Mouse (Mus musculus) neural tube, embryonic 12.5 days (tissue): ENCODE results near the gene Ppp1r18. TPM values are rescaled to one million over a fixed set of nuclear protein-coding genes. Genes with fewer than 3 reads are reported as not detected.

Experiments used
- ATAC-seq: fragments of 200-750 bp; cut with Nextera tagmentation; 2 replicates; pipeline ENCODE4 v1.8.0; 2017; ENCODE audit warnings: low read depth, mild to moderate bottlenecking, moderate TSS enrichment, moderate library complexity; ENCODE audit not compliant: low FRiP score
- H3K27ac ChIP-seq: fragments of 300-500 bp; sonication (generic); 2 replicates; pipeline ENCODE4 v1.5.1; 2016
- H3K27me3 ChIP-seq: fragments of 300-500 bp; sonication (generic); replicated peaks from 2 replicates; pipeline ENCODE4 v1.6.1; 2016; ENCODE audit warnings: mild to moderate bottlenecking
- H3K36me3 ChIP-seq: fragments of 300-500 bp; sonication (generic); 2 replicates; pipeline ENCODE4 v1.6.1; 2016; ENCODE audit warnings: mild to moderate bottlenecking
- H3K4me1 ChIP-seq: fragments of 300-500 bp; sonication (generic); 2 replicates; pipeline ENCODE4 v1.6.1; 2016
- H3K4me2 ChIP-seq: fragments of 300-500 bp; sonication (generic); replicated peaks from 2 replicates; pipeline ENCODE4 v1.6.1; 2016; ENCODE audit warnings: mild to moderate bottlenecking
- H3K4me3 ChIP-seq: fragments of 300-500 bp; sonication (generic); 2 replicates; pipeline ENCODE4 v1.5.1; 2016
- H3K9ac ChIP-seq: fragments of 300-500 bp; sonication (generic); 2 replicates; pipeline ENCODE4 v1.6.1; 2016; ENCODE audit warnings: mild to moderate bottlenecking
- H3K9me3 ChIP-seq: fragments of 300-500 bp; sonication (generic); 2 replicates; pipeline ENCODE4 v1.6.1; 2016; ENCODE audit warnings: mild to moderate bottlenecking
- WGBS: fragments of 180-500 bp; shearing (Covaris S2); methylation state at CpG from one replicate; pipeline ENCODE4 v1.1.7; 2016; 5-methylcytosine and 5-hydroxymethylcytosine counted together
- polyA plus RNA-seq: library from polyadenylated mRNA; unstranded; fragments of >200 nt; fragmentation: Nextera tagmentation; extraction: Ambion mirVana; gene quantifications from 2 replicates; pipeline ENCODE4 v1.2.1, GENCODE M21; 2016

Gene Ppp1r18
- polyA plus RNA-seq, 1 experiment from 2014 or later, result 34.6 TPM

DNA sequence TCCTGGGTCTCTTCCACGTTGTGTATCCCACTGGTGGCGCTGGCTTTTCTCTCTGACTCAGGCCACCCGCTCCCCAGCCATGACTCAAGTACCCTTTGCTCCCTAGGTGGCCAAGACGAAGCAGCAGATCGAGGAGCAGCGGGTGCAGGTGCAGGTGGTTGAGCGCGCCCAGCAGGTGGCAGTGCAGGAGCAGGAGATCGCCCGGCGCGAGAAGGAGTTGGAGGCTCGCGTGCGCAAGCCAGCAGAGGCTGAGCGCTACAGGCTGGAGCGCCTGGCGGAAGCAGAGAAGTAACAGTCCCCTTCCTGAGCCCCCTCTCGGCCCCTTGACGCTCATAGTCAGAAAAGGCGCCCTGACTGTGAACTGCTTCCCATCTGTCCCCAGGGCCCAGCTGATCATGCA, 35.7 kb upstream of the Ppp1r18 start:
- WGBS, result 2% methylated on average over 21 of the region's 21 CpGs
- Histone ChIP-seq H3K36me3 (peaks cover 49% of the 10 kb centered on the region), H3K4me2 (peak overlapping the region; percentile 35), H3K9ac (no peak overlapping the region), H3K27ac (no peak overlapping the region), H3K27me3 (no peaks in the 10 kb centered on the region), H3K9me3 (no peaks in the 10 kb centered on the region), H3K4me1 (peaks cover 27% of the 10 kb centered on the region), H3K4me3 (no peak overlapping the region)
- peak; percentile 61 for ATAC-seq

DNA sequence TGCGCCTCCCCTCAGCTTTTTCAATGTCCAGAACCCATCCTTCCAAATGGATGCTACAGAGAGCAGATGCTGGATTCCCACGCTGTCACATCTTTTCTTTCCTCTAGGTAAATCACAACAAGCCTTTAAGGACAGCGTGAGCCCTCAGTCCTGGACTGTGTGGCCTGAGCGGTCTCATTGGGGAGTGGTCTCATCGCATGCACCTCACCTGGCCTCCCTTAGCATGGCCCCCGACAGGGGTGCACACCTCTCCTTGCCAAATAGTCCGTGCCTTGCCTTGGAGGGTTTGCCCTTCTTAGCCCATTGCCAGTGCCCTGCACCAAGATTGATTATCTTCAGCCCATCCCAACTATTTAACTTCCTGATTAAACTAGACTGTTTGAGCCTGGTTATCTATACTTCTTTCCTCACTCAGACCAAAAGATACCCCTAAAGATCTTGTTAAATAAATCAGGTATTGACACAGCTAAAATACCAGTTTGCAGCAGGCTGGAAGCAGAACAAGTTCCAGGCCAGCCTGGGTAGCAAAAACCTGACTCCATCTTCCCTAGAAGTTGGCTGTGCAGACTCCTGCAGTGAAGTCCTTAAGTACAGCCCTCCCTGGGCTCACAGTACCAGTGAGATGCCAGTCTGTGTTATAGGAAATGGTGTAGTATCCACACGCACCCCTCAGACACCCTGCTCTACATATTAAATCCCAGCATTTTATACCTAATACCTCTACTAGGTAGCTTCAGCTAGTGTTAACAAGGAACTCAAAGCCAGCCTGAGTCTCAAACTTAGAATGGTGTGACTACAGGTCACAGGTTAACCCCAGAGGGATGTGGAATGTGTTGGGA, 32.8 kb upstream of the Ppp1r18 start:
- H3K36me3 ChIP-seq, result peaks cover 49% of the 10 kb centered on the region
- 61% methylated on average over 8 of the region's 8 CpGs for WGBS
- H3K9me3 ChIP-seq, result no peaks in the 10 kb centered on the region
- no peak overlapping the region for H3K9ac ChIP-seq
- peaks cover 42% of the 10 kb centered on the region for H3K4me1 ChIP-seq
- H3K27me3 ChIP-seq, result no peaks in the 10 kb centered on the region
- H3K4me3 ChIP-seq, result no peak overlapping the region
- H3K4me2 ChIP-seq, result no peak overlapping the region
- no peak overlapping the region for H3K27ac ChIP-seq
- no peak for ATAC-seq

DNA sequence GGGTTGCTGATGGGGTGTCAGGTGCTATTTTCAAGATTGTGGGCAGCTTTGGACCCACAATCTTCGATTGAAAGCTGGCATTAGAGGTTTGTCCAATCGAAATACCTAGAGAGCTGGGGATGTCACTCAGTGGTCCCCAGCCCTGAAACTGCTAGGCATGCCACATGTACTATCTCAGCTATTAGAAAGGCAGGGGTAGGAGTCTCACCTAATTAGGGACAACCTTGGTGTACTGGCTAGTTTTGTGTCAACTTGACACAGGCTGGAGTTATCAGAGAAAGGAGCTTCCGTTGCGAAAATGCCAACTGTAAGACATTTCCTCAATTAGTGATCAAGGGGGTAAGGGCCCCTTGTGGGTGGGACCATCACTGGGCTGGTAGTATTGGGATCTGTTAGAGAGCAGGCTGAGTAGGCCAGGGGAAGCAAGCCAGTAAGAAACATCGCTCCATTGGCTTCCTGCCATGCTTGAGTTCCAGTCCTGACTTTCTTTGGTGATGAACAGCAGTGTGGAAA, 32.1 kb upstream of the Ppp1r18 start:
- H3K36me3 ChIP-seq, result peaks cover 42% of the 10 kb centered on the region
- H3K27ac ChIP-seq, result no peak overlapping the region
- 23% methylated on average over 5 of the region's 5 CpGs for WGBS
- no peak for ATAC-seq
- H3K4me2 ChIP-seq, result 0 out of 2 replicates have a peak overlapping the region, but pooled peaks have one; percentile 89
- H3K4me1 ChIP-seq, result peaks cover 42% of the 10 kb centered on the region
- H3K9ac ChIP-seq, result no peak overlapping the region
- H3K9me3 ChIP-seq, result no peaks in the 10 kb centered on the region
- H3K27me3 ChIP-seq, result no peaks in the 10 kb centered on the region
- H3K4me3 ChIP-seq, result no peak overlapping the region

DNA sequence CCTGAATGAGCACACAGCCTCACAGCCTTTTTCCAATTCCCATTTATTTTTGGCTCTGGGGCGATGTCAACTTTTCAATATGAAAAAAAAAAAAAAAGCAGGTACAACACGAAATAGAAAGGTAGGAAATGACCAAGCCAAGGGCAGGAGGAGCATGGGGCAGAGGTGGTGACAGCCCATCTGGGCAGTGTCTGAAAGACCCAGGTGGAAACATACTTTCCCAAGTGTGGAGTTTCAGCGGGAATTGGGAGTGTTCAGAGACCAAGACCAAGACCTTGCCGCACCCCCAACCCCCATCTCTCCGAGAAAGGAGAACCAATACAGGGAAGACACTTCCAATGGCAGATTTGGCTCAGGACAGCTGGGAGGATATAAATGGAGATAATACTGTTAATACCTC, 31.5 kb upstream of the Ppp1r18 start:
- H3K36me3 ChIP-seq, result peaks cover 42% of the 10 kb centered on the region
- H3K4me1 ChIP-seq, result peaks cover 43% of the 10 kb centered on the region
- H3K9ac ChIP-seq, result no peak overlapping the region
- H3K4me3 ChIP-seq, result 0 out of 2 replicates have a peak overlapping the region, but pooled peaks have one; percentile 2
- no peak overlapping the region for H3K27ac ChIP-seq
- H3K9me3 ChIP-seq, result no peaks in the 10 kb centered on the region
- ATAC-seq, result no peak
- WGBS, result 65% methylated on average over 5 of the region's 5 CpGs
- no peaks in the 10 kb centered on the region for H3K27me3 ChIP-seq
- H3K4me2 ChIP-seq, result peak overlapping the region; percentile 89

DNA sequence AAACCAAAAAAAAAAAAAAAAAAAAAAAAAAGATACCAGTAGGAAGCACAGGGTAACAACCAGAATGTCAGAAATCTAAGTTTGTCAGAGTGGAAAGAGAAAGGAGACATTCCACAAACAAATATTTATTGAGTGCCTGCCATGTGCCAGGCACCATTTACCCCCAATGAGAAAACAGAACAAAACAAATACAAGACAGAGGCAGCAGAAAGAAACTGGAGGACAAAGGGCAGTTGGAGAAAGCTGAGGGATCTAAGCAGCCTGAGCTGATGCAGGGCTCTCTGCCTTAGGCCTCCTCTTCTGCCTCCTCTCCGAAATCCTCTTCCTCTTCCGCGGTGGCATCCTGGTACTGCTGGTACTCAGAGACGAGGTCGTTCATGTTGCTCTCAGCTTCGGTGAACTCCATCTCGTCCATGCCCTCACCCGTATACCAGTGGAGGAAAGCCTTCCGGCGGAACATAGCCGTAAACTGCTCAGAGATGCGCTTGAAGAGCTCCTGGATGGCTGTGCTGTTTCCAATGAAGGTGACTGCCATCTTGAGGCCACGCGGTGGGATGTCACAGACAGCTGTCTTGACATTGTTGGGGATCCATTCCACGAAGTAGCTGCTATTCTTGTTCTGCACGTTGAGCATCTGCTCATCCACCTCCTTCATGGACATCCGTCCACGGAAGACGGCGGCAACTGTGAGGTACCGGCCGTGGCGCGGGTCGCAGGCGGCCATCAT, 30.5 kb upstream of the Ppp1r18 start:
- H3K9me3 ChIP-seq, result no peaks in the 10 kb centered on the region
- WGBS, result 79% methylated on average over 26 of the region's 26 CpGs
- H3K27ac ChIP-seq, result no peak overlapping the region
- H3K4me2 ChIP-seq, result peak overlapping the region; percentile 89
- H3K9ac ChIP-seq, result peak overlapping the region; percentile 93
- peak overlapping the region; percentile 72 for H3K4me3 ChIP-seq
- ATAC-seq, result no peak
- H3K36me3 ChIP-seq, result peaks cover 42% of the 10 kb centered on the region
- no peaks in the 10 kb centered on the region for H3K27me3 ChIP-seq
- peaks cover 49% of the 10 kb centered on the region for H3K4me1 ChIP-seq

DNA sequence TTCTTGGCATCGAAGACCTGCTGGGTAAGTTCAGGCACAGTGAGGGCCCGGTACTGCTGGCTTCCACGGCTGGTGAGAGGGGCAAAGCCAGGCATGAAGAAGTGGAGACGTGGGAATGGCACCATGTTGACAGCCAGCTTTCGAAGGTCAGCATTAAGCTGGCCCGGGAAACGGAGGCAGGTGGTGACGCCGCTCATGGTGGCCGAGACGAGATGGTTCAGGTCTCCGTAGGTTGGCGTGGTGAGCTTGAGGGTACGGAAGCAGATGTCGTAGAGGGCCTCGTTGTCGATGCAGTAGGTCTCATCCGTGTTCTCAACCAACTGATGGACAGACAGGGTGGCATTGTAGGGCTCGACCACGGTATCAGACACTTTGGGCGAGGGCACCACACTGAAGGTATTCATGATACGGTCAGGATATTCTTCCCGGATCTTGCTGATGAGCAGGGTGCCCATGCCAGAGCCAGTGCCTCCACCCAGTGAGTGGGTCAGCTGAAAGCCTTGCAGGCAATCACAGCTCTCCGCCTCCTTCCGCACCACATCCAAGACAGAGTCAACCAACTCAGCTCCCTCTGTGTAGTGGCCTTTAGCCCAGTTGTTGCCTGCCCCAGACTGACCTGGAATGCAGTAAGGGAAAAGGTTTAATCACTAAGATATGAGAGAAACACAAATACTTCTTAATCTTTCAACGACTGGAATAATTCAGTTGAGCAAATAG, 29.8 kb upstream of the Ppp1r18 start:
- no peak for ATAC-seq
- H3K9ac ChIP-seq, result peak overlapping the region; percentile 93
- H3K36me3 ChIP-seq, result peaks cover 42% of the 10 kb centered on the region
- WGBS, result 83% methylated on average over 26 of the region's 26 CpGs
- no peaks in the 10 kb centered on the region for H3K27me3 ChIP-seq
- peak overlapping the region; percentile 72 for H3K4me3 ChIP-seq
- peak overlapping the region; percentile 89 for H3K4me2 ChIP-seq
- H3K4me1 ChIP-seq, result peaks cover 42% of the 10 kb centered on the region
- H3K27ac ChIP-seq, result no peak overlapping the region
- no peaks in the 10 kb centered on the region for H3K9me3 ChIP-seq

DNA sequence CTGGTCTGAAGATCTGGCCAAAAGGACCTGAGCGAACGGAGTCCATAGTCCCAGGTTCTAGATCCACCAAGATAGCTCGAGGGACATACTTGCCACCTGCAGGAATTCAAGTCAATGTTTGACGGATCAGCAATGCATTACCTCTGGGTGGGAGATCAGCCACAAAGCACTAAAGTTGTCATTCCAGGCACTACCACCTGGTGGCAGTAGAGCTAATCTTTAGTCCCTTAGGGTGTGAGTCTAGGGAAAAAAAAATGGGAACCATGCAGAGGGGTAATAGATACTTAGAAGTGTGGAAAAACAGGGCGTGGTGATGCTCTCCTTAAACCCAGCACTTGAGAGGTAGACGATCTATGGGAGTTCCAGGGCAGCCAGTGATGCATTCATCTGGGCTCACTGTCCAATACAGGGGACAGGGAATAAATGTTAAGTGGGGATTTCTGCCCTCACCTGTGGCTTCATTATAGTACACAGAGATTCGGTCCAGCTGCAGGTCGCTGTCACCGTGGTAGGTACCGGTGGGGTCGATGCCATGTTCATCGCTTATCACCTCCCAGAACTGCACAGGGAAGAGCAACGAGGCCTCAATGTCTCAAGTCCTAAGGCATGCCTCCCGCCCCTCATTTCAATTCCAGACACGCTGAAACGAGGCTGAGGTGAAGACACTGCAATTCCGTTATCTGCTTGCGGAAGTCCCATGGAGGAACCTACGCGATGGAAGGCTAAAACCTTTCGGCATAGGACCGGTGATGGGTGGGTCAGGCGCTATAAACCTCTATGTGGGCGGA, 29.0 kb upstream of the Ppp1r18 start:
- peaks cover 41% of the 10 kb centered on the region for H3K4me1 ChIP-seq
- no peak for ATAC-seq
- H3K27ac ChIP-seq, result peak overlapping the region; percentile 95
- peaks cover 38% of the 10 kb centered on the region for H3K36me3 ChIP-seq
- no peaks in the 10 kb centered on the region for H3K9me3 ChIP-seq
- 8% methylated on average over 24 of the region's 24 CpGs for WGBS
- peak overlapping the region; percentile 72 for H3K4me3 ChIP-seq
- H3K4me2 ChIP-seq, result peak overlapping the region; percentile 89
- peak overlapping the region; percentile 93 for H3K9ac ChIP-seq
- no peaks in the 10 kb centered on the region for H3K27me3 ChIP-seq

DNA sequence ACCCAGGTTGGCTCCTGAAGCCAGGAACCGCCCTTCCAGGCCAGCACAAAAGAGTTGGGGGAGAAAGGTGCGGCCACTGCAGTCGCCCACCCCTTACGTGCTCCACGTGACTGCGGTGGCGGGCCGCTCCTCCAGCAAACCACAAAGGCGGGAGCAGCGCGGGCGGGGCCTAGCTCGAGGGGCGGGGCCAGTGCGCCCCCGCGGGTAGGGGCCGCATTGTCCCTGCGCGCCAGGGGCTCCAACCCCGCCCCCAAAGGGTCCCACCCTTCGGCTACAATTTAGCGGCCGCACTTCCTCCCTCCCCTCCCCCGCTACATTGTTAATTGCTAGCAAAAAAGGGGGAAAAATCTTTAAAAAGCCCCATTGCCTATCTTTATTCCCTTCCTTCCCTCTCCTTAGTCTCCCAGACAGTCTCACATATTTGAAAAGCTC, 28.4 kb upstream of the Ppp1r18 start:
- peak overlapping the region; percentile 95 for H3K27ac ChIP-seq
- peak overlapping the region; percentile 93 for H3K9ac ChIP-seq
- no peaks in the 10 kb centered on the region for H3K27me3 ChIP-seq
- peaks cover 38% of the 10 kb centered on the region for H3K36me3 ChIP-seq
- peaks cover 45% of the 10 kb centered on the region for H3K4me1 ChIP-seq
- H3K4me2 ChIP-seq, result peak overlapping the region; percentile 89
- no peaks in the 10 kb centered on the region for H3K9me3 ChIP-seq
- WGBS, result under 1% methylated on average over 25 of the region's 25 CpGs
- peak; percentile 18 for ATAC-seq
- H3K4me3 ChIP-seq, result peak overlapping the region; percentile 72

DNA sequence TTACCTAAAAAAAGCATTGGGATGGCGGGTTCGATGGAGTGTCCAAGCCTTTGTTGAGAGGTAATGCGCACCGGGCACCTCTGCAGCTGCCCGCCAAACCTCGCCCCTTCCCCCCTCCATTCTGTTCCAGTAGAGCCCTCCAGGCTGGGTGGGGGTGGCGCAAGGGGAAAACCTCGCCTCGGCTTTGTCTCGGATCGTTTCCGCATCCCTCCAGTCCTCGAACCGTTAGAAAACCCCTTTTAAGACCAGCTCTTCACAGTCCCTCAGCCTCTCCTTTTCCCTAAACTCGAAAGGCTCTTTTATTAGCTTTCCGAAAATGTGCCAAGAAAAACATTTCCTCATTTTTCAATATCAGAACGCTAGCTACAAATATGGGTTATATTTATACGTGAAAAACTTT, 27.9 kb upstream of the Ppp1r18 start:
- Histone ChIP-seq H3K36me3 (peaks cover 38% of the 10 kb centered on the region), H3K4me3 (peak overlapping the region; percentile 72), H3K27ac (peak overlapping the region; percentile 95), H3K4me2 (peak overlapping the region; percentile 89), H3K27me3 (no peaks in the 10 kb centered on the region), H3K9me3 (no peaks in the 10 kb centered on the region), H3K9ac (peak overlapping the region; percentile 93), H3K4me1 (peaks cover 47% of the 10 kb centered on the region)
- peak; percentile 23 for ATAC-seq
- under 1% methylated on average over 18 of the region's 18 CpGs for WGBS

DNA sequence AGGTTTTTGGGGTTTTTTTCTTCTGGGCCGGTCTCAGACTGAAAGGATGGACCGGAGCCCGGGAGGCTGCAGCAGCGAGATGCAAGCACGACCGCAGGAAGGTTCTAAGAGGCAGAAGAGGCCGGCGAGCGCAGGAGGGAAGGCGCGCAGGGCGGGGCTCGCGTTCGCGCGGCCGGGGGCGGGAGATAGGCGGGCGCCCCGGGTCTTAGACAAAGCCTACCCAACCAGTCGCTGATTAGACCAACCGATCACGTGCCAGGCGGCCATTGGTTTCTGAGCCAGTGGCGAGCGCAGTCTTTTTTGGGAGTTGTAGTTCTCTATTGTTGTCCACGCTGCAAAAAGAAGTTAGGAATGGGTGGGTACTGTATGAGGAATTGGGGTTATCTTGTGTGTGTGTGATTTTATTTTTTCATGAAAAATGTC, 27.3 kb upstream of the Ppp1r18 start, which contains the start of gene Tubb5:
Gene Tubb5 (minus strand): TSS at position 185 of the 423 bp plus-strand sequence.
- H3K27me3 ChIP-seq, result no peaks in the 10 kb centered on the region
- H3K4me1 ChIP-seq, result peaks cover 47% of the 10 kb centered on the region
- H3K9me3 ChIP-seq, result no peaks in the 10 kb centered on the region
- under 1% methylated on average over 29 of the region's 29 CpGs for WGBS
- H3K4me2 ChIP-seq, result peak within 1 kb of the TSS; percentile 89
- H3K9ac ChIP-seq, result peak within 1 kb of the TSS; percentile 93
- peak within 1 kb of the TSS; percentile 72 for H3K4me3 ChIP-seq
- peaks cover 37% of the 10 kb centered on the region for H3K36me3 ChIP-seq
- peak within 1 kb of the TSS; percentile 95 for H3K27ac ChIP-seq
- ATAC-seq, result peak; percentile 76

DNA sequence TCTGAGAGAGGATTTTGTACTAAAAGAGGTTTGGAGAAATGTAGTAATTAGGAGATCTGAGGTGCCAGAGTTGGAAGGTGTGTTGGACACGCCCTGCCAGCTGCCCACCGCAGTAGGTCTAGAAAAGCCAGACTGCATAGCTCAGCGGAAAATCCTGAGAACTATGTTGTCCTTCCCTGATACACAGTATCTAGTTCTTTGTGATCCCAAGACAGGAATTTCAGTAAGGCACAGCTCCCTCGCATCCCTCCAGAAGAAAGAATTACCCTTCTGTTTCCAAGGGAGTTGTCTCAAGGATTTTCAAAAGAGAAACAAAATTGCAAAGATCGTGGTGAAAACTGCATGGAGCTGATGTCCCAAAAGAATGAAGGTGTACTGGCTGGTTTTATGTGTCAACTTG, 26.8 kb upstream of the Ppp1r18 start:
- peak overlapping the region; percentile 72 for H3K4me3 ChIP-seq
- WGBS, result 2% methylated on average over 5 of the region's 5 CpGs
- peak overlapping the region; percentile 95 for H3K27ac ChIP-seq
- H3K9ac ChIP-seq, result peak overlapping the region; percentile 61
- H3K9me3 ChIP-seq, result no peaks in the 10 kb centered on the region
- H3K36me3 ChIP-seq, result peaks cover 33% of the 10 kb centered on the region
- peak overlapping the region; percentile 89 for H3K4me2 ChIP-seq
- peaks cover 43% of the 10 kb centered on the region for H3K4me1 ChIP-seq
- no peak for ATAC-seq
- no peaks in the 10 kb centered on the region for H3K27me3 ChIP-seq
